Mouse (Mus musculus): ENCODE measurements around the gene Zfp648.

Zfp648 gene

GRCm38 (mm10) chr1:154223807-154224207, 22.8 kb downstream of the Zfp648 start:
- peak; percentile 58 for DNase-seq

GRCm38 (mm10) chr1:154232594-154232993, 31.6 kb downstream of the Zfp648 start:
- peak; percentile 27 for DNase-seq

GRCm38 (mm10) chr1:154233033-154233432, 32.0 kb downstream of the Zfp648 start:
- peak; percentile 63 for DNase-seq

GRCm38 (mm10) chr1:154234814-154235213, 33.8 kb downstream of the Zfp648 start:
- peak; percentile 63 for DNase-seq

- no peak for DNase-seq
These were observed 37.9 kb downstream of the Zfp648 start for GRCm38 (mm10) chr1:154238876-154239275.

- no peak for DNase-seq
These were observed 50.2 kb downstream of the Zfp648 start for GRCm38 (mm10) chr1:154251186-154251585.

GRCm38 (mm10) chr1:154252739-154253138, 51.8 kb downstream of the Zfp648 start:
- DNase-seq: peak; percentile 59
